Mouse (Mus musculus): Measurements from ENCODE around the gene Tchp. TPM values are rescaled to one million over a fixed set of nuclear protein-coding genes. Genes with fewer than 3 reads are reported as not detected.

Tchp gene
- total RNA-seq (2021): 10 to 100 TPM; 12.7 to 19.3 TPM
- long read RNA-seq, experiment 1, transcript Tchp-201 (13 exons, 2,882 nt): major isoform, 9 of 16 reads
- long read RNA-seq, experiment 1, partial matches to known transcripts: 1 of 16 reads
- long read RNA-seq, experiment 1, other reads (novel, unspliced or antisense): 4 of 16 reads
- long read RNA-seq, experiment 2, transcript Tchp-201 (13 exons, 2,882 nt): major isoform, 6 of 16 reads
- long read RNA-seq, experiment 2, partial matches to known transcripts: 2 of 16 reads
- long read RNA-seq, experiment 2, other reads (novel, unspliced or antisense): 7 of 16 reads

DNA sequence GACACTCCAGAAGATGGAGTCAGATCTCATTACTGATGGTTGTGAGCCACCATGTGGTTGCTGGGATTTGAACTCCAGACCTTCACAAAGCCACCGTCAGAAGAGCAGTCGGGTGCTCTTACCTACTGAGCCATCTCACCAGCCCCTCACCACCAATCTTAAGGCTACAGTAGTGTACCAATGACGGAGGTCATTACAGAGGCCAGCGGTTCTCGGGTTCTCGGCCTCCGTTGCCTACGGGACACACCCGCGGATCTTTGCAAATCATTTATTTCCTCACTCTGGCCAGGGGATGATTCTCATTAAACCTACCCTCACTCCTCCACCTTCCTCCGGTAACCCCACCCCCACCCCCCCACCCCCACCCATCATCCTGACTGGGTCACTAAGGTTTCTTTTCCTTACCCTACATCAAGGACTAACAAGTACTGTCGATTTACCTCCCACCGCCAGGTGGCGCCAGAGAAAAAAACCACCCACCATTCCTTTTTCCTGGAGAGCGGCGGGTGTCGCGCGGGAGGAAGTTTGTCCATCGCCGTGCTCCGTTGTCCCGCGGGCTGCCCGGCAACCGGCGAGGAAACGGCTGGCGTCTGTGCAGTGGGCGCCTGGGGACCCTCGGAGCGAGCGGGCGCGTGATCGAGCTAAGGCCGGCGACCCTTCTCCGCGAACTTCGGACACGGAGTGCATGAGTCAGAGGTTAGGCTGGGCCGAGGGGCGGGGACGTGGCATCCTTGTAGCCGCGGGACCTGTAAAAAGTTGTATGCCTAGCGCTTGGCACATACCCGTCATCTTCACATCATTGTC is at the start of gene Tchp:
Tchp (plus strand) TSS at position 496 of the 804 bp plus-strand sequence.
- Histone ChIP-seq H3K4me3 (peak within 1 kb of the TSS; percentile 88), H3K27ac (peak within 1 kb of the TSS; percentile 77)
- peak; percentile 90 to 96 for DNase-seq (ENCODE audit: low spot score in 2 of 2)
- peak; percentile 83 for TF ChIP-seq CTCF (conservative IDR thresholded peaks at IDR 0.05)

DNA sequence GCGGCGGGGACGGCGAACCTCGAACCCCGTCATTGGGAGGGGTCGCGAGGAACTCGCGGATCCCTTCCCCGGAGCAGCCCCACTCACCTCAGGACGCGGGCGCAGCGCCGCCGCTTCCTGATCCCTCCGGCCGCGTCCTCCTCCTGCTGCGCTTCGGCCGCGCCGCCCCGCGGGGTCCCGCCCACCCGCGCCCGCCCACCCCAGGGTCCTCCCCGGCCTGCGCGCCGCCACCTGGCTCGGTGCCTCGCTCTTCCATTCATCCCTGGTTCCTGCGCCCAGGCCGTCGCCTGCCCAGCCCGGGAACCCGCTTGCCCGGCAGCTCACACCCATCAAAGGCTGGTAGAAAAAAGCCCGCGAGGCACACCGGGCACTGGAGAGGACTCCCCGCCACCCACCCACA is 49.3 kb upstream of the Tchp start, which contains the start of gene Trpv4:
Trpv4 (minus strand) TSS at position 167 of the 400 bp plus-strand sequence.
- no peak for TF ChIP-seq CTCF (conservative IDR thresholded peaks at IDR 0.05)

DNA sequence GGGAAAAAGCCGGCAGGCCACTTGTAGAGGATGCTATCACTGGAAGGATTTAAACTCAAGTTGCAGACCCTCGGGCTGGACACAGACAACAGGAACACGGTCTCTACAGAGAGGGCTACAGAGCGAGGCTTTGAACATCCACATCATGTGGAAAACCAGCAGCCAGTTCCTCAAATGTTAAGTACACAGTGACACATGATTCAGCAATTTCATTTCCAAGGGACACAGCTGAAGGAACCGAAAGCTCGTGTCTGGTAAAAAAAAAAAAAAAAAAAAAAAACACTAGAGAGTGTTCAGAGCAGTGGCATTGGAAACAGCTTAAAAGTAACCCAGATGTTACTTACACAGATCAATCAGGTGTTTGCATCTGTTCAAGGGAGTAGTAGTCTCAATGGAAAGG is 46.5 kb upstream of the Tchp start:
- H3K4me3 ChIP-seq: no peak overlapping the region
- no peak overlapping the region for H3K27ac ChIP-seq
- DNase-seq (ENCODE audit: low spot score in 2 of 2): no peak
- TF ChIP-seq CTCF (conservative IDR thresholded peaks at IDR 0.05): no peak

More for the DNA sequence above, 49.3 kb upstream of the Tchp start, which contains the start of gene Trpv4:
- Histone ChIP-seq H3K27ac (no peak within 1 kb of the TSS), H3K4me3 (peak within 1 kb of the TSS; percentile 47)
- DNase-seq (ENCODE audit: low spot score in 2 of 2): no peak

DNA sequence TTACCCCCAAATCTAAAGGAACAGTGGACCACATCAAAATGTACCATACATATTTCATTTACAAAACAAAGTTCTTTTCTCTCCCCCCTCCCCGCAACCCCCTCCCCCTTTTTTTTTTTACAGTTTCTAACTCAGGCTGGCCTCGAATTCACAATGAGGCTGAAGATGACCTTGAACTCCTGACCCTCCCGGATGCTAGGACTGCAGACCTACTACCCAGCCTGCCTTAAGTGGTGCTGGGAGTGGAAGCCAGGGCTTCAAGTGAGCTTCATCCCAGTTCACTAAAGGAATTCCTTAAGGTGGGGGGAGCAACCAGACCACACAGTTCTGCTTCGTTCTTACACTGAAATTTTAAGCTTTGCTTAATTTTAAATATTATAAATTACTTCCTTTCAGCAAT is 43.4 kb upstream of the Tchp start:
- no peak for TF ChIP-seq CTCF (conservative IDR thresholded peaks at IDR 0.05)
- no peak for DNase-seq (ENCODE audit: low spot score in 2 of 2)
- Histone ChIP-seq H3K27ac (no peak overlapping the region), H3K4me3 (no peak overlapping the region)

DNA sequence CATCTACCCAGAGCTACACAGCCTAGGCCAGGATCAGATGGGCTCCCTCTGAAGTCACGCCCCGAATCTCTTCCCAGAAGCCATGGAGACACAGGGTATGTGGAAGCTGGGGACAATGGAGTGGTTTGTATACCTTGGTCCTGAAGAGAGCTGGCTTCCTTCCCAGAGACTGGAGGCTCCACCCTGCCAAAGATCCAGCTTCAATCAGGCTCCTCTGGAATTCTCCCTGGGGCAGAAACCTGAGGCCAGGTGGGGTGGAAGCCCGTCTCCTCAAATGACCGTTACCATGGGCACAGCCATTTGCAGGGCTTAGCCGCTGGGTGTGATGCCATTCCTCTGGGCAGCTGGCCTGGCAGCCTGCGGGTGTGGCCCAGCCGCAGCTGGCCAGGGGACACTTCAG is 42.8 kb upstream of the Tchp start:
- no peak for DNase-seq (ENCODE audit: low spot score in 2 of 2)
- H3K27ac ChIP-seq: no peak overlapping the region
- H3K4me3 ChIP-seq: no peak overlapping the region
- no peak for TF ChIP-seq CTCF (conservative IDR thresholded peaks at IDR 0.05)

- peak overlapping the region; percentile 77; the same call in 1 of the 2 replicates for H3K27ac ChIP-seq
- no peak overlapping the region for H3K4me3 ChIP-seq
- no peak for TF ChIP-seq CTCF (conservative IDR thresholded peaks at IDR 0.05)
- no peak for DNase-seq (ENCODE audit: low spot score in 2 of 2)
Observed at GRCm38 (mm10) chr5:114666659-114667058, 40.9 kb upstream of the Tchp start.

GRCm38 (mm10) chr5:114667228-114667856 is 40.2 kb upstream of the Tchp start:
- Histone ChIP-seq H3K4me3 (peak overlapping the region; percentile 54), H3K27ac (peak overlapping the region; percentile 77)
- peak; percentile 97 to 100 for DNase-seq (ENCODE audit: low spot score in 2 of 2)
- peak; percentile 99 for TF ChIP-seq CTCF (conservative IDR thresholded peaks at IDR 0.05)

GRCm38 (mm10) chr5:114669014-114669413 is 38.5 kb upstream of the Tchp start:
- DNase-seq (ENCODE audit: low spot score in 2 of 2): no peak
- TF ChIP-seq CTCF (conservative IDR thresholded peaks at IDR 0.05): no peak
- no peak overlapping the region for H3K27ac ChIP-seq
- no peak overlapping the region for H3K4me3 ChIP-seq

DNA sequence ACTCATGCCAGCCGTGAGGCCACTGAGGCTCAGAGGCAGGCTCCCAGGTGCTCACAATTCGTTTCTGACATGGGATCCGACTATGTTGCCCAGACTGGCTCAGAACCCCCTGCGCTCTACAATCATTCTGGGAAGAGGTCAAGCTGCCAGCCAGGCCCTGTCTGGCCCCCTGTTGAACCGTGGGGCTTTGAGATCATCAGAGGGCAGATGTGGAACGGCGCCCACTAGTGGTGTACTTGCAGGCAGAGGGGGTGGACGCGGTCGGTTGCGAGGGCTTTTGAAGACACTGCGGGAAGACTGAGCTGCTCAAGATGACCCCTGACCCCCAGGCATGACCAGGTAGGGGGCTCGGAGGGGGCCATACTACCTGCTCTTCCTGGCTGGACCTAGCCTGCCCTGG is 34.4 kb upstream of the Tchp start:
- TF ChIP-seq CTCF (conservative IDR thresholded peaks at IDR 0.05): peak; percentile 40
- no peak overlapping the region for H3K27ac ChIP-seq
- no peak for DNase-seq (ENCODE audit: low spot score in 2 of 2)

DNA sequence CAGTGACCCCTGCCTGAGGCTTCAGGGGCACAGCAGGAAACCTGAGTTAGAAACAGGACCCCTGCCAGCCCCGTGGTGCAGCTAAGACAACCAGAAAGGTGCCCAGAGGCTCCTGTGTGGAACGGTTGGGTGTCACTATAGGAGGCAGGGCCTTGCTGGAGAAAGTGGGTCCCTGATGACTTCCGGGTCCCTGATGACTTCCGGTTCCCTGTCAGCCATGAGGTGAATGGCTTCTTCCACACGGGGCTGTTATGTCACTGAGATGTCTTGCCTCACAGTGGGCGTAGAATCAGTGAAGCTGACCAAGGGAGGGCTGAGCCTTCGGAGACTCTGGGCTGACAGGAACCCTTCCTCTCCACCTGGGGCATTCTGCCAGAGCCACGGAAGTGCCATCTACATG is 33.0 kb upstream of the Tchp start:
- no peak for TF ChIP-seq CTCF (conservative IDR thresholded peaks at IDR 0.05)
- Histone ChIP-seq H3K27ac (no peak overlapping the region), H3K4me3 (no peak overlapping the region)
- no peak for DNase-seq (ENCODE audit: low spot score in 2 of 2)

More for the DNA sequence above, 34.4 kb upstream of the Tchp start:
- no peak overlapping the region for H3K4me3 ChIP-seq

DNA sequence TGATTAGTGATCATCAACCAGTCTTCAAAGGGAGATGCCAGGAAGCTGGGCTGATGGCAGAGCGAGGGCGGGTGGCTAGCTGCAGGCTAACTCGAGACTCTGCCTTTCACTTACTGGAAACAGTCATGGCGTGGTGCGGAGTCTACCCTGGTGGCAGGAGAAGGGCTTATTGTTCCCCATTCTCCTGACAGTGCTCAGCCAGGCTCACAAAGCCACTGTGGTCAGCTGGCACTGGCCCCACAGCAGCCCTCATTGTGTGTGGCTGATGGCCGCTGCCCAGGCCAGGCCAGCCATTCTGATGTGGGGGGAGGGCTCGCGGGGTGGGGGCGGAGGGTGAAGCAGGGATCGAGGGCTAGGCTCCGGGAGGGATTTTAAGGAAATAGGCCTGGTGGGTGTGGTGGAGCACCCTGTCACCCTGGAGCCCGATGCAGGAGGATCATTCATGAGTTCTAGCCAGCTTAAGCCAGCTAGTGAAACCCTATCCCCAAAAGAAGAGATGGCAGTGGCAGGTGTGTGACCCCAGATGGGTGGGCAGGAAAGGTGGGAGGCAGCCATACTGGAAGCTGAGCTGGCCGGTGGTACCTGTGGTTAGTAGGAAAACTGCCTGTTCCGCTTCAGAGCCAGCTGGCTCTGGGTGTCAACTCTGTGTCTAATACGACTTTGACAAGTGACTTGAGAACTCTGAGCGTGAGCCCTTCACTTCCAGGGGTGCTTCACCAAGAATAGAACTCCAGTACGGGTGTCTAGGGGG is 27.5 kb upstream of the Tchp start:
- Histone ChIP-seq H3K27ac (peak overlapping the region; percentile 65), H3K4me3 (no peak overlapping the region)
- peak in 1 of 2 experiments; percentile 44 for DNase-seq (ENCODE audit: low spot score in 2 of 2)
- peak; percentile 14; the same call in 1 of the 2 replicates for TF ChIP-seq CTCF (conservative IDR thresholded peaks at IDR 0.05)

DNA sequence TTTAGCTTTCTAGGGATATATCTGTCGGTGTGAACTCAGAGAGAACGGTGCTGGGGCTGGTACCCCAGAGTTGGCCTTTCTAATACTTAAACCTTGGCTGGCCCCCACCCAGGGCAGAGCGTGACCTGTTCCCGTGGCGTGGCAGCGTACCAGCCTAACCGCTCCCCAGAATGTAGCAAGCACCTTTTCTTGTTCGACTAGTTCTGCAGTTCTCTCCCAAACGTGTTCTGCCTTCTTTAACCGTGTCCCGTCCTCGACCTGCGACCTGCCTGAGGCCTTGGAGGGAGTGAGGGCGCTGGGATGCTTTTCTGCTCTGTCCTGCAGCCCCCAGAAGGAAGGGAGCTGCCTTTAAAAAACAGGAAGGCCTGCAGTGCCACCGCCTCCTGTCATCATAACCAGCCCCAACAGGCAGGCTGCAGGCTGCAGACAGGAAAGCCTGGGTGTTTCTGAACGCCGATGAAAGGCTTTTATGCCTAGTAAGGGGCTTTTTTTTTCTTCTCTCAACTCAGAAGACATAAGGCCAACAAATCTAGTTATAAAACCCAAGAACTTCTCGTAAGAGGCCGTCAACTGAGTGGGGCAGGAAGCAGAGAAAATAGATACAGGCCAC is 26.8 kb upstream of the Tchp start:
- Histone ChIP-seq H3K27ac (peak overlapping the region; percentile 61; the same call in 1 of the 2 replicates), H3K4me3 (no peak overlapping the region)
- TF ChIP-seq CTCF (conservative IDR thresholded peaks at IDR 0.05): no peak
- DNase-seq (ENCODE audit: low spot score in 2 of 2): no peak
